Mouse (Mus musculus): Measurements from ENCODE around the gene Chd8.
"Not testable (repeated sequence)": the region's sequence is repeated elsewhere in the genome, so short reads cannot be mapped to it uniquely, and the experiment has no call there.

DNA sequence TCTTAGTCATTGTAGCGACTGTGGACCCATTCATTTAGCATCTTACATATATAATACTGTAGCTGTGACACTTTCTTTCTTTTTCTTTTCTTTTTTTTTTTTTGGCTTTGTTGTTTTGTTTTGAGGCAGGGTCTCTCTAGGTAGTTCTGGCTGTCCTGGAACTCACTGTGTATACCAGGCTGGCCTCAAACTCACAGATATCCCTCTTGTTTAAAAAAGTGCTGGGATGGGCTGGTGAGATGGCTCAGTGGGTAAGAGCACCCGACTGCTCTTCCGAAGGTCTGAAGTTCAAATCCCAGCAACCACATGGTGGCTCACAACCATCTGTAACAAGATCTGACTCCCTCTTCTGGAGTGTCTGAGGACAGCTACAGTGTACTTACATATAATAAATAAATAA lies 45.9 kb upstream of the Chd8 start:
- TF ChIP-seq CTCF (IDR thresholded peaks at IDR 0.05; ENCODE audit: control insufficient read depth, insufficient read depth, low read length); POLR2A (IDR thresholded peaks at IDR 0.05; ENCODE audit: borderline replicate concordance, control insufficient read depth, low read depth, low read length): not testable (repeated sequence)

Data from bone marrow, adult 2 months (tissue).